Mouse (Mus musculus) testis, adult 2 months (tissue): ENCODE measurements around the gene Spock1.

Experiments used
- CTCF ChIP-seq: fragments of 200-500 bp; IDR thresholded peaks from 2 replicates; pipeline ENCODE4 v1.5.1; 2012; ENCODE audit warnings: low read depth, mild to moderate bottlenecking, inconsistent platforms, low read length, moderate library complexity; ENCODE audit not compliant: control insufficient read depth, insufficient read depth, insufficient replicate concordance
- POLR2A ChIP-seq: fragments of 200-500 bp; IDR thresholded peaks from 2 replicates; pipeline ENCODE4 v1.6.1; 2012; ENCODE audit warnings: low read depth, mild to moderate bottlenecking, inconsistent platforms, low read length, moderate library complexity; ENCODE audit not compliant: control insufficient read depth

- TF ChIP-seq CTCF (no peak), POLR2A (no peak)
Measured at GRCm38 (mm10) chr13:57846468-57846867, 61.7 kb downstream of the Spock1 start.
